Mouse (Mus musculus): Measurements from ENCODE around the gene Ephb1. TPM values are rescaled to one million over a fixed set of nuclear protein-coding genes. Genes with fewer than 3 reads are reported as not detected.

Gene Ephb1
- polyA plus RNA-seq, 1 experiment from 2014 or later: 41.2 TPM

GRCm38 (mm10) chr9:101919324-101919723 is 435.2 kb downstream of the Ephb1 start:
- no peak overlapping the region for H3K9ac ChIP-seq (ENCODE audit: low read depth, low read length)
- WGBS: 82% methylated on average over 5 of the region's 5 CpGs
- H3K36me3 ChIP-seq (ENCODE audit: control insufficient read depth, insufficient read depth, low read length): no peaks in the 10 kb centered on the region; the same call in none of the 2 replicates
- H3K4me3 ChIP-seq (ENCODE audit: low read length): no peak overlapping the region
- ATAC-seq: no peak
- H3K4me2 ChIP-seq (ENCODE audit: low read length): no peak overlapping the region
- H3K27me3 ChIP-seq (replicated peaks; ENCODE audit: control insufficient read depth, insufficient read depth, low read length): no peaks in the 10 kb centered on the region
- no peaks in the 10 kb centered on the region for H3K4me1 ChIP-seq (ENCODE audit: control insufficient read depth, insufficient read depth, low read depth, low read length)
- no peak overlapping the region for H3K27ac ChIP-seq (ENCODE audit: low read depth, low read length)
- H3K9me3 ChIP-seq (ENCODE audit: control insufficient read depth, low read length): no peaks in the 10 kb centered on the region

GRCm38 (mm10) chr9:101918771-101919170 is 435.7 kb downstream of the Ephb1 start:
- Histone ChIP-seq H3K9me3 (ENCODE audit: control insufficient read depth, low read length) (no peaks in the 10 kb centered on the region), H3K9ac (ENCODE audit: low read depth, low read length) (no peak overlapping the region), H3K27ac (ENCODE audit: low read depth, low read length) (no peak overlapping the region), H3K4me2 (ENCODE audit: low read length) (no peak overlapping the region), H3K4me1 (ENCODE audit: control insufficient read depth, insufficient read depth, low read depth, low read length) (no peaks in the 10 kb centered on the region), H3K36me3 (ENCODE audit: control insufficient read depth, insufficient read depth, low read length) (no peaks in the 10 kb centered on the region; the same call in none of the 2 replicates), H3K27me3 (replicated peaks; ENCODE audit: control insufficient read depth, insufficient read depth, low read length) (no peaks in the 10 kb centered on the region), H3K4me3 (ENCODE audit: low read length) (no peak overlapping the region)
- ATAC-seq: no peak
- WGBS: 85% methylated on average over 4 of the region's 4 CpGs

GRCm38 (mm10) chr9:101915082-101915481 is 439.4 kb downstream of the Ephb1 start:
- Histone ChIP-seq H3K36me3 (ENCODE audit: control insufficient read depth, insufficient read depth, low read length) (no peaks in the 10 kb centered on the region), H3K9ac (ENCODE audit: low read depth, low read length) (no peak overlapping the region), H3K4me3 (ENCODE audit: low read length) (no peak overlapping the region), H3K27ac (ENCODE audit: low read depth, low read length) (no peak overlapping the region), H3K4me2 (ENCODE audit: low read length) (no peak overlapping the region), H3K9me3 (ENCODE audit: control insufficient read depth, low read length) (no peaks in the 10 kb centered on the region), H3K27me3 (replicated peaks; ENCODE audit: control insufficient read depth, insufficient read depth, low read length) (no peaks in the 10 kb centered on the region), H3K4me1 (ENCODE audit: control insufficient read depth, insufficient read depth, low read depth, low read length) (peaks cover 6% of the 10 kb centered on the region)
- ATAC-seq: no peak
- WGBS: 78% methylated on average over 2 of the region's 2 CpGs

GRCm38 (mm10) chr9:101911176-101911866 is 443.2 kb downstream of the Ephb1 start:
- peak; percentile 64; the same call in 1 of the 2 replicates for ATAC-seq
- WGBS: 17% methylated on average over 9 of the region's 9 CpGs

GRCm38 (mm10) chr9:101909491-101909890 is 445.0 kb downstream of the Ephb1 start:
- H3K36me3 ChIP-seq (ENCODE audit: control insufficient read depth, insufficient read depth, low read length): no peaks in the 10 kb centered on the region
- H3K4me1 ChIP-seq (ENCODE audit: control insufficient read depth, insufficient read depth, low read depth, low read length): peaks cover 23% of the 10 kb centered on the region
- no peak overlapping the region for H3K4me2 ChIP-seq (ENCODE audit: low read length)
- no peak for ATAC-seq
- H3K27me3 ChIP-seq (replicated peaks; ENCODE audit: control insufficient read depth, insufficient read depth, low read length): no peaks in the 10 kb centered on the region
- no peak overlapping the region; the same call in 1 of the 2 replicates for H3K27ac ChIP-seq (ENCODE audit: low read depth, low read length)
- H3K9me3 ChIP-seq (ENCODE audit: control insufficient read depth, low read length): no peaks in the 10 kb centered on the region
- no peak overlapping the region for H3K4me3 ChIP-seq (ENCODE audit: low read length)
- 68% methylated on average over 4 of the region's 4 CpGs for WGBS
- no peak overlapping the region for H3K9ac ChIP-seq (ENCODE audit: low read depth, low read length)

More at GRCm38 (mm10) chr9:101911176-101911866, 443.2 kb downstream of the Ephb1 start:
- no peak overlapping the region for H3K4me3 ChIP-seq (ENCODE audit: low read length)
- H3K27ac ChIP-seq (ENCODE audit: low read depth, low read length): no peak overlapping the region
- peaks cover 23% of the 10 kb centered on the region for H3K4me1 ChIP-seq (ENCODE audit: control insufficient read depth, insufficient read depth, low read depth, low read length)
- no peaks in the 10 kb centered on the region for H3K27me3 ChIP-seq (replicated peaks; ENCODE audit: control insufficient read depth, insufficient read depth, low read length)
- H3K9ac ChIP-seq (ENCODE audit: low read depth, low read length): no peak overlapping the region
- peak overlapping the region; percentile 6; the same call in 1 of the 2 replicates for H3K4me2 ChIP-seq (ENCODE audit: low read length)
- no peaks in the 10 kb centered on the region for H3K9me3 ChIP-seq (ENCODE audit: control insufficient read depth, low read length)
- no peaks in the 10 kb centered on the region for H3K36me3 ChIP-seq (ENCODE audit: control insufficient read depth, insufficient read depth, low read length)

GRCm38 (mm10) chr9:101908849-101909248 is 445.6 kb downstream of the Ephb1 start:
- 6% methylated on average over 5 of the region's 5 CpGs for WGBS
- Histone ChIP-seq H3K27me3 (replicated peaks; ENCODE audit: control insufficient read depth, insufficient read depth, low read length) (no peaks in the 10 kb centered on the region), H3K36me3 (ENCODE audit: control insufficient read depth, insufficient read depth, low read length) (no peaks in the 10 kb centered on the region), H3K9ac (ENCODE audit: low read depth, low read length) (no peak overlapping the region), H3K9me3 (ENCODE audit: control insufficient read depth, low read length) (no peaks in the 10 kb centered on the region), H3K4me2 (ENCODE audit: low read length) (no peak overlapping the region), H3K27ac (ENCODE audit: low read depth, low read length) (peak overlapping the region; percentile 11; the same call in 1 of the 2 replicates), H3K4me3 (ENCODE audit: low read length) (no peak overlapping the region), H3K4me1 (ENCODE audit: control insufficient read depth, insufficient read depth, low read depth, low read length) (peaks cover 23% of the 10 kb centered on the region)
- peak; percentile 78 for ATAC-seq

GRCm38 (mm10) chr9:101907747-101908255 is 446.7 kb downstream of the Ephb1 start:
- no peak overlapping the region for H3K9ac ChIP-seq (ENCODE audit: low read depth, low read length)
- ATAC-seq: no peak
- peaks cover 23% of the 10 kb centered on the region for H3K4me1 ChIP-seq (ENCODE audit: control insufficient read depth, insufficient read depth, low read depth, low read length)
- H3K4me2 ChIP-seq (ENCODE audit: low read length): no peak overlapping the region
- no peaks in the 10 kb centered on the region for H3K27me3 ChIP-seq (replicated peaks; ENCODE audit: control insufficient read depth, insufficient read depth, low read length)
- no peak overlapping the region for H3K27ac ChIP-seq (ENCODE audit: low read depth, low read length)
- H3K36me3 ChIP-seq (ENCODE audit: control insufficient read depth, insufficient read depth, low read length): no peaks in the 10 kb centered on the region
- WGBS: 45% methylated on average over 6 of the region's 6 CpGs
- H3K9me3 ChIP-seq (ENCODE audit: control insufficient read depth, low read length): no peaks in the 10 kb centered on the region
- H3K4me3 ChIP-seq (ENCODE audit: low read length): no peak overlapping the region

- Histone ChIP-seq H3K4me3 (ENCODE audit: low read length) (no peak overlapping the region), H3K27me3 (replicated peaks; ENCODE audit: control insufficient read depth, insufficient read depth, low read length) (no peaks in the 10 kb centered on the region), H3K9ac (ENCODE audit: low read depth, low read length) (no peak overlapping the region), H3K4me1 (ENCODE audit: control insufficient read depth, insufficient read depth, low read depth, low read length) (peaks cover 6% of the 10 kb centered on the region), H3K36me3 (ENCODE audit: control insufficient read depth, insufficient read depth, low read length) (no peaks in the 10 kb centered on the region), H3K27ac (ENCODE audit: low read depth, low read length) (no peak overlapping the region), H3K4me2 (ENCODE audit: low read length) (no peak overlapping the region), H3K9me3 (ENCODE audit: control insufficient read depth, low read length) (no peaks in the 10 kb centered on the region)
- ATAC-seq: no peak
- whole genome bisulfite sequencing: 52% methylated on average over 3 of the region's 3 CpGs
These were observed 451.1 kb downstream of the Ephb1 start for GRCm38 (mm10) chr9:101903406-101903805.

- Histone ChIP-seq H3K9me3 (ENCODE audit: control insufficient read depth, low read length) (no peaks in the 10 kb centered on the region), H3K27me3 (replicated peaks; ENCODE audit: control insufficient read depth, insufficient read depth, low read length) (no peaks in the 10 kb centered on the region), H3K4me3 (ENCODE audit: low read length) (no peak overlapping the region), H3K36me3 (ENCODE audit: control insufficient read depth, insufficient read depth, low read length) (no peaks in the 10 kb centered on the region), H3K4me1 (ENCODE audit: control insufficient read depth, insufficient read depth, low read depth, low read length) (no peaks in the 10 kb centered on the region), H3K4me2 (ENCODE audit: low read length) (no peak overlapping the region), H3K27ac (ENCODE audit: low read depth, low read length) (no peak overlapping the region), H3K9ac (ENCODE audit: low read depth, low read length) (no peak overlapping the region)
- no peak for ATAC-seq
- 96% methylated on average over 1 of the region's 1 CpGs for WGBS
These were observed 456.6 kb downstream of the Ephb1 start for GRCm38 (mm10) chr9:101897851-101898250.
